Mouse (Mus musculus) hindbrain, embryonic 14.5 days (tissue): ENCODE measurements around the gene Taf8. TPM values are rescaled to one million over a fixed set of nuclear protein-coding genes. Genes with fewer than 3 reads are reported as not detected.
A peak's percentile ranks its signal among the peaks of the same experiment; 100 is the strongest.

Experiments
- ATAC-seq: fragments of 200-750 bp; cut with Nextera tagmentation; 2 replicates; pipeline ENCODE4 v1.8.0; 2017; ENCODE audit warnings: moderate number of reproducible peaks, mild to moderate bottlenecking, moderate TSS enrichment, moderate library complexity; ENCODE audit not compliant: low FRiP score
- DNase-seq: peaks from one replicate; pipeline ENCODE4 v3.0.0-alpha.2; 2015; ENCODE audit warnings: low spot score
- H3K27ac ChIP-seq: fragments of 300-500 bp; sonication (generic); 2 replicates; pipeline ENCODE4 v1.5.1; 2014; ENCODE audit warnings: mild to moderate bottlenecking, moderate library complexity
- H3K27me3 ChIP-seq: fragments of 300-500 bp; sonication (generic); 2 replicates; pipeline ENCODE4 v1.6.1; 2014; ENCODE audit warnings: mild to moderate bottlenecking, low read length, mixed read lengths; ENCODE audit not compliant: control insufficient read depth, insufficient read depth
- H3K36me3 ChIP-seq: fragments of 300-500 bp; sonication (generic); replicated peaks from 2 replicates; pipeline ENCODE4 v1.6.1; 2014; ENCODE audit not compliant: control insufficient read depth, insufficient read depth
- H3K4me1 ChIP-seq: fragments of 300-500 bp; sonication (generic); replicated peaks from 2 replicates; pipeline ENCODE4 v1.6.1; 2014; ENCODE audit warnings: antibody characterized with exemption, low read length, mixed read lengths; ENCODE audit not compliant: control insufficient read depth, insufficient read depth
- H3K4me2 ChIP-seq: fragments of 300-500 bp; sonication (generic); replicated peaks from 2 replicates; pipeline ENCODE4 v1.6.1; 2014; ENCODE audit warnings: mild to moderate bottlenecking, moderate library complexity
- H3K4me3 ChIP-seq: fragments of 300-500 bp; sonication (generic); replicated peaks from 2 replicates; pipeline ENCODE4 v1.5.1; 2014; ENCODE audit warnings: mild to moderate bottlenecking, low read length
- H3K9ac ChIP-seq: fragments of 300-500 bp; sonication (generic); 2 replicates; pipeline ENCODE4 v1.6.1; 2014
- H3K9me3 ChIP-seq: fragments of 300-500 bp; sonication (generic); 2 replicates; pipeline ENCODE4 v1.6.1; 2016; ENCODE audit warnings: low read length; ENCODE audit not compliant: control insufficient read depth
- WGBS: fragments of 180-500 bp; shearing (Covaris S2); extraction: QIAGEN DNeasy Blood & Tissue Kit; methylation state at CpG from one replicate; pipeline ENCODE4 v1.1.7; 2014; 5-methylcytosine and 5-hydroxymethylcytosine counted together
- polyA plus RNA-seq: library from polyadenylated mRNA; unstranded; fragments of >200 nt; fragmentation: Nextera tagmentation; extraction: Ambion mirVana; gene quantifications from 2 replicates; pipeline ENCODE4 v1.2.1, GENCODE M21; 2014

Taf8 gene
- polyA plus RNA-seq, 1 experiment from 2014 or later: 16.9 TPM

GRCm38 (mm10) chr17:47468466-47468865 is 33.6 kb downstream of the Taf8 start:
- Histone ChIP-seq H3K4me3 (no peak overlapping the region; the same call in 1 of the 2 replicates), H3K27me3 (peaks cover 29% of the 10 kb centered on the region), H3K4me1 (no peaks in the 10 kb centered on the region), H3K36me3 (no peaks in the 10 kb centered on the region), H3K9ac (no peak overlapping the region), H3K4me2 (0 out of 2 replicates have a peak overlapping the region, but pooled peaks have one; percentile 8), H3K9me3 (no peaks in the 10 kb centered on the region), H3K27ac (no peak overlapping the region)
- no peak for ATAC-seq
- no peak for DNase-seq
- WGBS: 6% methylated on average over 34 of the region's 34 CpGs

DNA sequence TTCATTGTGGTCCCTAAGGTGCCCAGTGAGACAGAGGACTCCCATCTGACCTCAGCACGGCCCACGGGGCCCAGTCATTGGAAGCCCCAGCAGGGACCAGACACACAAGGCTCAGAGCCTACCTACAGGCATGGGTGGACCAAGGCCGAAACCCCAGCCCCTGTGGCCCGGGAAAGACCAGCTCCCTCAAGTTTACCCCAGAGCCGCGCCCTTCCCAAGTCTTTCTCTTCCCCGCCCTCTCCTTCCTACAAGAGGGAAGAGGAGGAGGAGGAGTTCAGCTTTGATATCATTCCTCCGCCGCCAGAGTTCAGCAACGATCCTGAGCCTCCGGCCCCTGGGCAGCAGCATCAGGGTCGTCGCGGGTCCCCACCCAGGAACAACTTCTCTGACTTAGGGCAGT is 34.0 kb downstream of the Taf8 start:
- Histone ChIP-seq H3K4me2 (0 out of 2 replicates have a peak overlapping the region, but pooled peaks have one; percentile 8), H3K4me3 (no peak overlapping the region; the same call in 1 of the 2 replicates), H3K9me3 (no peaks in the 10 kb centered on the region), H3K9ac (no peak overlapping the region), H3K36me3 (no peaks in the 10 kb centered on the region), H3K4me1 (no peaks in the 10 kb centered on the region), H3K27ac (no peak overlapping the region), H3K27me3 (peaks cover 29% of the 10 kb centered on the region)
- DNase-seq (no peak), ATAC-seq (no peak)
- 11% methylated on average over 14 of the region's 14 CpGs for WGBS

GRCm38 (mm10) chr17:47467659-47468058 is 34.4 kb downstream of the Taf8 start:
- Histone ChIP-seq H3K27me3 (peaks cover 29% of the 10 kb centered on the region), H3K36me3 (no peaks in the 10 kb centered on the region), H3K4me2 (no peak overlapping the region), H3K4me1 (no peaks in the 10 kb centered on the region), H3K27ac (no peak overlapping the region), H3K4me3 (no peak overlapping the region), H3K9me3 (no peaks in the 10 kb centered on the region), H3K9ac (no peak overlapping the region)
- DNase-seq (no peak), ATAC-seq (no peak)
- 56% methylated on average over 11 of the region's 11 CpGs for WGBS

DNA sequence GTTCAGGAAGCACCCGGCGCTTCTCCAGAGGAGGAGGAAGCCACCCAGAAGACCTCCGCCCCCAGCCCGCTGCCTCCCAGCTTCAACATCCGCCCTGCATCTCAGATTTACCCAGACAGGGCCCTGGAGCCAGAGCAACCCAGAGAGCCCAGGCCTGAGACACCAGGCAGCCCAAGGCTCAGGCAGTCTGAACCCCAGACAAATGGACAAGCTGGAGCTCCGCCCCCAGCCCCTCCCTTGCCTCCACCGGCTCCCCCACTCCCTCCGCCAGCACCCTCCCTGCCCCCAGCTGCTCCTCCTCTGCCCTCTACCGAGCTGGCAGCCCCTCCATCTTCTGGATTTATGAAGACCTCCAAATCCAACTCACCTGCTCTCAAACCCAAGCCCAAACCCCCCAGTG is 35.8 kb downstream of the Taf8 start:
- ATAC-seq: no peak
- Histone ChIP-seq H3K27me3 (peaks cover 29% of the 10 kb centered on the region), H3K36me3 (no peaks in the 10 kb centered on the region), H3K9me3 (no peaks in the 10 kb centered on the region), H3K27ac (no peak overlapping the region), H3K9ac (no peak overlapping the region), H3K4me3 (no peak overlapping the region), H3K4me2 (no peak overlapping the region), H3K4me1 (no peaks in the 10 kb centered on the region)
- WGBS: 43% methylated on average over 9 of the region's 9 CpGs
- DNase-seq: no peak

DNA sequence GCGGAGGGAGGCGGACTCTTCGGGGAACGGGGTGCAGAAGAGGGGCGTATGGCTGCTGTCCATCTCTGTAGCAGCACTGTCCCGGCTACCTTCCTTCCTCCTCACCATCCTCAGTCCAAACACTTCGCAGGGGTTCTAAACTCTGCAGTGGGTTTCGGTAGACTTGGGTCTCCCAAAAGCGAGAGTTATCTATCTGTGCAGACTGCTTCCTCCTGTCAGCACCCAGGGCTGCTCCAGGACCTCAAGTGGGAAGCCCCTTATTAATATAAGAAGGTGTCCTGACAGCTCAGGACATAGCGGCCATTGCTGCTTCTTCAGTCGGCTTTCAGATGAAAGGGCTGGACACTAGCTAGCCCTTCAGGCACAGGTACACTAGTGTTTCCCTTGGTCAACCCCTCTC is 37.1 kb downstream of the Taf8 start:
- DNase-seq (no peak), ATAC-seq (no peak)
- Histone ChIP-seq H3K9me3 (no peaks in the 10 kb centered on the region), H3K4me3 (no peak overlapping the region), H3K9ac (no peak overlapping the region), H3K4me1 (no peaks in the 10 kb centered on the region), H3K36me3 (no peaks in the 10 kb centered on the region), H3K27me3 (peaks cover 29% of the 10 kb centered on the region), H3K27ac (no peak overlapping the region), H3K4me2 (no peak overlapping the region)
- WGBS: 80% methylated on average over 11 of the region's 11 CpGs

- no peak for ATAC-seq
- no peak overlapping the region for H3K9ac ChIP-seq
- no peaks in the 10 kb centered on the region for H3K4me1 ChIP-seq
- DNase-seq: no peak
- no peak overlapping the region for H3K27ac ChIP-seq
- H3K27me3 ChIP-seq: peaks cover 28% of the 10 kb centered on the region
- no peaks in the 10 kb centered on the region for H3K9me3 ChIP-seq
- no peak overlapping the region for H3K4me2 ChIP-seq
- 45% methylated on average over 12 of the region's 12 CpGs for WGBS
- H3K36me3 ChIP-seq: no peaks in the 10 kb centered on the region
- no peak overlapping the region for H3K4me3 ChIP-seq
Measured at GRCm38 (mm10) chr17:47464248-47464965, 37.7 kb downstream of the Taf8 start.

- H3K4me1 ChIP-seq: no peaks in the 10 kb centered on the region
- H3K27me3 ChIP-seq: peaks cover 14% of the 10 kb centered on the region
- WGBS: 54% methylated on average over 9 of the region's 9 CpGs
Measured at GRCm38 (mm10) chr17:47462728-47463388, 39.2 kb downstream of the Taf8 start.

GRCm38 (mm10) chr17:47462209-47462608 is 39.9 kb downstream of the Taf8 start:
- H3K9ac ChIP-seq: no peak overlapping the region
- no peaks in the 10 kb centered on the region for H3K9me3 ChIP-seq
- no peak overlapping the region for H3K4me2 ChIP-seq
- ATAC-seq (no peak), DNase-seq (no peak)
- H3K36me3 ChIP-seq: no peaks in the 10 kb centered on the region
- H3K4me1 ChIP-seq: no peaks in the 10 kb centered on the region
- no peak overlapping the region for H3K4me3 ChIP-seq
- H3K27me3 ChIP-seq: peaks cover 7% of the 10 kb centered on the region
- H3K27ac ChIP-seq: no peak overlapping the region
- WGBS: 83% methylated on average over 7 of the region's 7 CpGs

More at GRCm38 (mm10) chr17:47462728-47463388, 39.2 kb downstream of the Taf8 start:
- Histone ChIP-seq H3K27ac (no peak overlapping the region), H3K9me3 (no peaks in the 10 kb centered on the region), H3K9ac (no peak overlapping the region), H3K4me3 (no peak overlapping the region), H3K4me2 (no peak overlapping the region), H3K36me3 (no peaks in the 10 kb centered on the region)
- ATAC-seq (no peak), DNase-seq (no peak)

- DNase-seq (no peak), ATAC-seq (no peak)
- Histone ChIP-seq H3K4me3 (no peak overlapping the region), H3K9me3 (no peaks in the 10 kb centered on the region), H3K9ac (no peak overlapping the region), H3K36me3 (no peaks in the 10 kb centered on the region), H3K27ac (no peak overlapping the region), H3K27me3 (peaks cover 2% of the 10 kb centered on the region), H3K4me2 (no peak overlapping the region), H3K4me1 (no peaks in the 10 kb centered on the region)
- 79% methylated on average over 3 of the region's 3 CpGs for WGBS
Measured at GRCm38 (mm10) chr17:47461688-47462087, 40.4 kb downstream of the Taf8 start.
